Mouse (Mus musculus): ENCODE measurements around the gene Serpinf1.

- TF ChIP-seq CTCF (IDR thresholded peaks at IDR 0.05; ENCODE audit: extremely low read depth, insufficient read depth, low read length): no peak
- TF ChIP-seq POLR2A (IDR thresholded peaks at IDR 0.05; ENCODE audit: extremely low read depth, insufficient read depth, low read length): no peak
Measured at GRCm38 (mm10) chr11:75415994-75416393, 6.5 kb downstream of the Serpinf1 start.

Measured in cortical plate, adult 2 months (tissue).